Mouse (Mus musculus) C2C12 (cell line): Measurements from ENCODE around the gene Snrnp27.

Experiments
- CEBPB ChIP-seq: IDR thresholded peaks from one replicate; pipeline ENCODE4 v1.6.1; 2011; ENCODE audit warnings: low read depth, mild to moderate bottlenecking, control low read depth, moderate library complexity
- CTCF ChIP-seq: IDR thresholded peaks from one replicate; pipeline ENCODE4 v1.5.1; 2011; ENCODE audit not compliant: control insufficient read depth, insufficient read depth, insufficient read length
- MAX ChIP-seq: IDR thresholded peaks from one replicate; pipeline ENCODE4 v1.6.1; 2011; ENCODE audit warnings: mild to moderate bottlenecking, control low read depth
- MYOD1 ChIP-seq: IDR thresholded peaks from one replicate; pipeline ENCODE4 v1.6.1; 2011; ENCODE audit warnings: low read depth; ENCODE audit not compliant: control insufficient read depth, insufficient read length
- USF1 ChIP-seq: IDR thresholded peaks from one replicate; pipeline ENCODE4 v1.6.1; 2011; ENCODE audit warnings: low read depth, mild to moderate bottlenecking, control low read depth, moderate library complexity

DNA sequence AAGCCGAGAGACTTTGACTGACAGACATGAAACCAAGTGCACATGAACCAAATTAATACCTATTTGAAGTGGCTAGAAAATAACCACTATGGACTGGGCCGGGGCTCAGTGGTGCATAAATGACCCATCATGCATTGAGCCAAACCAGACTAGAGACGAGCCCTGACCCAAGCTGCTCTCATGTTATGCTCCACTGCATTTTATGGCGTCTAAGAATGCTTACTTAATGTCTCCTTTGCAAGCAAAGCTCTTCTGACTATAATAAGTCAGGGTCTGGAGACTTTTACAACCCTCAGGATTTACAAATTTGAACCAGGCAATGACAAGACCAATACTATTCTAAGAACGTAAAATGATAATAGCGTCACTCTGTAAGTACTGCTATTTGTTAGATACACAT is 6.0 kb downstream of the Snrnp27 start:
- TF ChIP-seq CTCF: no peak
- no peak for TF ChIP-seq CEBPB
- no peak for TF ChIP-seq MAX
- no peak for TF ChIP-seq USF1
- TF ChIP-seq MYOD1: no peak
